Mouse (Mus musculus): Measurements from ENCODE around the gene Hist1h4m. TPM values are rescaled to one million over a fixed set of nuclear protein-coding genes. Genes with fewer than 3 reads are reported as not detected.
A peak's percentile ranks its signal among the peaks of the same experiment; 100 is the strongest.
"Not testable (repeated sequence)": the region's sequence is repeated elsewhere in the genome, so short reads cannot be mapped to it uniquely, and the experiment has no call there.

Hist1h4m gene
- polyA plus RNA-seq, 1 experiment = not detected

GRCm38 (mm10) chr13:21828511-21828910 is 17.0 kb downstream of the Hist1h4m start:
- Histone ChIP-seq H3K27me3 (ENCODE audit: control insufficient read depth, insufficient read depth, insufficient read length) (no peaks in the 10 kb centered on the region), H3K4me3 (no peak overlapping the region), H3K79me2 (ENCODE audit: control insufficient read depth, insufficient read depth) (no peaks in the 10 kb centered on the region), H3K36me3 (ENCODE audit: control insufficient read depth, insufficient read depth) (no peaks in the 10 kb centered on the region), H3K4me2 (ENCODE audit: low read depth) (no peak overlapping the region), H3ac (ENCODE audit: control insufficient read depth, insufficient read length) (no peak overlapping the region)
- TF ChIP-seq SRF (IDR thresholded peaks at IDR 0.05; ENCODE audit: control insufficient read depth, insufficient read length, low read depth) (no peak), MYOD1 (IDR thresholded peaks at IDR 0.05; ENCODE audit: control insufficient read depth in 1 of 3, insufficient read length in 2 of 3, low read depth in 2 of 3) (no peak), TCF3 (IDR thresholded peaks at IDR 0.05; ENCODE audit: insufficient read length, low read depth) (no peak), REST (IDR thresholded peaks at IDR 0.05; ENCODE audit: insufficient read depth, insufficient read length) (no peak), USF1 (IDR thresholded peaks at IDR 0.05; ENCODE audit: low read depth) (no peak), E2F4 (IDR thresholded peaks at IDR 0.05; ENCODE audit: insufficient read depth) (no peak)

GRCm38 (mm10) chr13:21830344-21830743 is 18.8 kb downstream of the Hist1h4m start:
- no peaks in the 10 kb centered on the region for H3K27me3 ChIP-seq (ENCODE audit: control insufficient read depth, insufficient read depth, insufficient read length)
- H3K4me3 ChIP-seq = no peak overlapping the region
- TF ChIP-seq POLR2AphosphoS2 (IDR thresholded peaks at IDR 0.05; ENCODE audit: insufficient read length, low read depth) (no peak), TCF3 (IDR thresholded peaks at IDR 0.05; ENCODE audit: insufficient read length, low read depth) (no peak)
- no peak overlapping the region for H3ac ChIP-seq (ENCODE audit: control insufficient read depth, insufficient read length)
- H3K4me2 ChIP-seq (ENCODE audit: low read depth) = peak overlapping the region; percentile 22
- no peaks in the 10 kb centered on the region for H3K36me3 ChIP-seq (ENCODE audit: control insufficient read depth, insufficient read depth)
- H3K79me2 ChIP-seq (ENCODE audit: control insufficient read depth, insufficient read depth) = no peaks in the 10 kb centered on the region

GRCm38 (mm10) chr13:21831418-21832394 is 20.2 kb downstream of the Hist1h4m start, which contains the start of gene Hist1h4n:
Hist1h4n (minus strand) TSS chr13:21832196.
- not testable (repeated sequence) for H3ac ChIP-seq (ENCODE audit: control insufficient read depth, insufficient read length); H3K79me2 ChIP-seq (ENCODE audit: control insufficient read depth, insufficient read depth); H3K4me3 ChIP-seq; H3K4me2 ChIP-seq (ENCODE audit: low read depth); H3K27me3 ChIP-seq (ENCODE audit: control insufficient read depth, insufficient read depth, insufficient read length); H3K36me3 ChIP-seq (ENCODE audit: control insufficient read depth, insufficient read depth)

GRCm38 (mm10) chr13:21833461-21833860 is 21.9 kb downstream of the Hist1h4m start, which contains the start of the genes Hist1h2ap and Hist1h2br:
Hist1h2ap (minus strand) TSS chr13:21833507.
Hist1h2br (plus strand) TSS chr13:21833743.
- not testable (repeated sequence) for H3K27me3 ChIP-seq (ENCODE audit: control insufficient read depth, insufficient read depth, insufficient read length); H3K36me3 ChIP-seq (ENCODE audit: control insufficient read depth, insufficient read depth); H3K4me2 ChIP-seq (ENCODE audit: low read depth); H3ac ChIP-seq (ENCODE audit: control insufficient read depth, insufficient read length); H3K79me2 ChIP-seq (ENCODE audit: control insufficient read depth, insufficient read depth); H3K4me3 ChIP-seq

- not testable (repeated sequence) for H3K4me2 ChIP-seq (ENCODE audit: low read depth); H3K4me3 ChIP-seq; H3ac ChIP-seq (ENCODE audit: control insufficient read depth, insufficient read length); H3K79me2 ChIP-seq (ENCODE audit: control insufficient read depth, insufficient read depth); H3K27me3 ChIP-seq (ENCODE audit: control insufficient read depth, insufficient read depth, insufficient read length); H3K36me3 ChIP-seq (ENCODE audit: control insufficient read depth, insufficient read depth)
These were observed 29.0 kb downstream of the Hist1h4m start for GRCm38 (mm10) chr13:21840508-21840907.

- not testable (repeated sequence) for H3K4me3 ChIP-seq; H3ac ChIP-seq (ENCODE audit: control insufficient read depth, insufficient read length); H3K4me2 ChIP-seq (ENCODE audit: low read depth); H3K79me2 ChIP-seq (ENCODE audit: control insufficient read depth, insufficient read depth); H3K36me3 ChIP-seq (ENCODE audit: control insufficient read depth, insufficient read depth); H3K27me3 ChIP-seq (ENCODE audit: control insufficient read depth, insufficient read depth, insufficient read length)
These were observed 34.8 kb downstream of the Hist1h4m start for GRCm38 (mm10) chr13:21846356-21846755.

- H3ac ChIP-seq (ENCODE audit: control insufficient read depth, insufficient read length) = no peak overlapping the region
- H3K36me3 ChIP-seq (ENCODE audit: control insufficient read depth, insufficient read depth) = no peaks in the 10 kb centered on the region
- no peaks in the 10 kb centered on the region for H3K27me3 ChIP-seq (ENCODE audit: control insufficient read depth, insufficient read depth, insufficient read length)
- no peak overlapping the region for H3K4me3 ChIP-seq
- TF ChIP-seq MYOD1 (IDR thresholded peaks at IDR 0.05; ENCODE audit: control insufficient read depth in 1 of 3, insufficient read length in 2 of 3, low read depth in 2 of 3) (no peak), TCF3 (IDR thresholded peaks at IDR 0.05; ENCODE audit: insufficient read length, low read depth) (no peak), CEBPB (IDR thresholded peaks at IDR 0.05; ENCODE audit: insufficient read depth, poor library complexity, severe bottlenecking) (no peak), TCF12 (IDR thresholded peaks at IDR 0.05; ENCODE audit: insufficient read depth, poor library complexity, severe bottlenecking) (no peak), POLR2A (IDR thresholded peaks at IDR 0.05; ENCODE audit: insufficient read length, low read depth) (no peak), MYOG (IDR thresholded peaks at IDR 0.05; ENCODE audit: control insufficient read depth in 1 of 3, insufficient read depth in 1 of 3, insufficient read length in 2 of 3, low read depth in 2 of 3) (no peak), REST (IDR thresholded peaks at IDR 0.05; ENCODE audit: insufficient read depth, insufficient read length) (no peak)
- H3K79me2 ChIP-seq (ENCODE audit: control insufficient read depth, insufficient read depth) = no peaks in the 10 kb centered on the region
- no peak overlapping the region for H3K4me2 ChIP-seq (ENCODE audit: low read depth)
These were observed 36.3 kb downstream of the Hist1h4m start for GRCm38 (mm10) chr13:21847883-21848282.

- not testable (repeated sequence) for H3ac ChIP-seq (ENCODE audit: control insufficient read depth, insufficient read length); H3K4me2 ChIP-seq (ENCODE audit: low read depth); H3K27me3 ChIP-seq (ENCODE audit: control insufficient read depth, insufficient read depth, insufficient read length); H3K36me3 ChIP-seq (ENCODE audit: control insufficient read depth, insufficient read depth); H3K4me3 ChIP-seq; H3K79me2 ChIP-seq (ENCODE audit: control insufficient read depth, insufficient read depth)
These were observed 39.1 kb downstream of the Hist1h4m start for GRCm38 (mm10) chr13:21850696-21851095.
